Mouse (Mus musculus): ENCODE data around the gene Efcab1. TPM values are rescaled to one million over a fixed set of nuclear protein-coding genes. Genes with fewer than 3 reads are reported as not detected.

Efcab1 gene
- polyA plus RNA-seq, 1 experiment, result 0.22 TPM

- Histone ChIP-seq H3K4me3 (ENCODE audit: control insufficient read depth, insufficient read depth, low read length) (no peak overlapping the region), H3K27ac (ENCODE audit: control insufficient read depth, insufficient read depth, low read length) (no peak overlapping the region), H3K4me1 (replicated peaks; ENCODE audit: control insufficient read depth, insufficient read depth, low read length) (no peaks in the 10 kb centered on the region), H3K27me3 (ENCODE audit: control insufficient read depth, insufficient read depth, low read length) (no peaks in the 10 kb centered on the region), H3K36me3 (ENCODE audit: control insufficient read depth, insufficient read depth, low read length) (no peaks in the 10 kb centered on the region)
- DNase-seq, result no peak
- TF ChIP-seq POLR2A (IDR thresholded peaks at IDR 0.05; ENCODE audit: control insufficient read depth, extremely low read depth, insufficient read depth, low read length, poor library complexity) (no peak), CTCF (IDR thresholded peaks at IDR 0.05; ENCODE audit: borderline replicate concordance, control insufficient read depth, extremely low read depth, insufficient read depth, low read length, poor library complexity) (no peak)
- 80% methylated on average over 3 of the region's 3 CpGs for WGBS
Observed at GRCm38 (mm10) chr16:14991001-14991400, 84.6 kb downstream of the Efcab1 start.

GRCm38 (mm10) chr16:14992461-14993107 lies 86.2 kb downstream of the Efcab1 start:
- Histone ChIP-seq H3K4me3 (ENCODE audit: control insufficient read depth, insufficient read depth, low read length) (no peak overlapping the region), H3K36me3 (ENCODE audit: control insufficient read depth, insufficient read depth, low read length) (no peaks in the 10 kb centered on the region), H3K27me3 (ENCODE audit: control insufficient read depth, insufficient read depth, low read length) (no peaks in the 10 kb centered on the region), H3K27ac (ENCODE audit: control insufficient read depth, insufficient read depth, low read length) (no peak overlapping the region), H3K4me1 (replicated peaks; ENCODE audit: control insufficient read depth, insufficient read depth, low read length) (no peaks in the 10 kb centered on the region)
- DNase-seq, result no peak
- WGBS, result 77% methylated on average over 3 of the region's 3 CpGs
- TF ChIP-seq CTCF (IDR thresholded peaks at IDR 0.05; ENCODE audit: borderline replicate concordance, control insufficient read depth, extremely low read depth, insufficient read depth, low read length, poor library complexity), result no peak
- no peak for TF ChIP-seq POLR2A (IDR thresholded peaks at IDR 0.05; ENCODE audit: control insufficient read depth, extremely low read depth, insufficient read depth, low read length, poor library complexity)

GRCm38 (mm10) chr16:15014724-15015123 lies 108.3 kb downstream of the Efcab1 start:
- Histone ChIP-seq H3K27me3 (ENCODE audit: control insufficient read depth, insufficient read depth, low read length) (no peaks in the 10 kb centered on the region), H3K4me1 (replicated peaks; ENCODE audit: control insufficient read depth, insufficient read depth, low read length) (no peaks in the 10 kb centered on the region), H3K27ac (ENCODE audit: control insufficient read depth, insufficient read depth, low read length) (no peak overlapping the region), H3K4me3 (ENCODE audit: control insufficient read depth, insufficient read depth, low read length) (no peak overlapping the region), H3K36me3 (ENCODE audit: control insufficient read depth, insufficient read depth, low read length) (no peaks in the 10 kb centered on the region)
- TF ChIP-seq CTCF (IDR thresholded peaks at IDR 0.05; ENCODE audit: borderline replicate concordance, control insufficient read depth, extremely low read depth, insufficient read depth, low read length, poor library complexity), result no peak
- TF ChIP-seq POLR2A (IDR thresholded peaks at IDR 0.05; ENCODE audit: control insufficient read depth, extremely low read depth, insufficient read depth, low read length, poor library complexity), result no peak
- DNase-seq, result no peak
- WGBS, result 90% methylated on average over 2 of the region's 2 CpGs
